Comparison of ENCODE assay signal across 8 mouse cellular contexts in the genomic region with DNA sequence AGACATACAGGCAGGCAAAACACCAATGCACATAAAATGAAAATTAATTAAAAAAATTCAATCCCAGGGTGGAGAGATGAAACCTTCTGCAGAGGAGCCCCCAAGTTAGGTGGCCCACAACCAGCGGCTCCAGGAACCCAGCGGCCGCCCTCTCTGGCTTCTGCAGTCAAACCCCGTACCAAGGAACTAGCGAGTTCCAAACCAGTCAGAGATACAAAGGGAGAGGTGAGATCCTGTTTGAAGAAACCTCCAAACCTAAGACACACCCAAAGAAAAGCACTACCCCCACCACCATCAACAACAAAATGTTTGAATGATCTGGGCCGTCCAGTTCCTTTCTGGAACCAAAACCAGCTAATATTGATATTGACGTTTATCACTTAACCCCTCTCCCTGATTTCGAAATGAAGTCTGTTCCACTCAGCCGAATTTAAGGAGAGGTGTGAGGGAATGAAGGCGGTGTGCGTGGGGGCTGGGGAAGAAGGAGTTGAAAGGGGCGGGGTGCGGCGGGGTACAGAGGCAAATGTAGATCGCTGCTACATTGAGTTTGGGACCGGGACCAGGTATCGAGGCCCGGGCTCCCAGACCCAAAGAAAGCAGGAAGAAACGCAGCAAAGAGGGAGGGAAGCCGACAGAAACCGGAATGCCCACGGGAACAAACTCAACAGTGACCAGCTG. TPM values are rescaled to one million over a fixed set of nuclear protein-coding genes. Genes with fewer than 3 reads are reported as not detected.
A peak's percentile ranks its signal among the peaks of the same experiment; 100 is the strongest.
DNase-seq lines count a peak whose midpoint lies in the region; ATAC-seq and TF ChIP-seq lines count a peak whose summit lies in the region.

No protein-coding gene starts in this region.

- DNase-seq in heart, postnatal 4 days: no peak
- peak; percentile 4 for DNase-seq in CH12.LX (ENCODE audit: extremely low read depth)
- DNase-seq in embryonic facial prominence, embryonic 11.5 days (ENCODE audit: low spot score): no peak
- DNase-seq in kidney, postnatal 0 days (ENCODE audit: low spot score): peak; percentile 15
- no peak for DNase-seq in neural tube, embryonic 11.5 days (ENCODE audit: low spot score)
- no peak for DNase-seq in adrenal gland, postnatal 36 days
- DNase-seq in Muller cell, postnatal 12 days (ENCODE audit: inconsistent ontology term): no peak

- in situ Hi-C loops in CH12.LX (cut with MboI; ENCODE audit: low pct_ligation_motif_present, low pct_unique_long_range_greater_than_20kb, low sequenced_read_pairs): no loop called here

- H3K4me3 ChIP-seq in heart, embryonic 11.5 days (ENCODE audit: low read depth, low read length): peak overlapping the region; percentile 71
- peak overlapping the region; percentile 66 to 74 (median 71) for H3K4me3 ChIP-seq in CH12.LX (replicated peaks in 1 of 3; ENCODE audit: low read depth in 2 of 3, low read length in 2 of 3, poor library complexity in 1 of 3)
- peak overlapping the region; percentile 67 for H3K4me3 ChIP-seq in embryonic facial prominence, embryonic 11.5 days (ENCODE audit: low read depth, low read length)
- H3K4me3 ChIP-seq in kidney, postnatal 0 days (replicated peaks; ENCODE audit: low read depth, low read length): peak overlapping the region; percentile 78
- H3K4me3 ChIP-seq in neural tube, embryonic 11.5 days (ENCODE audit: low read depth, low read length): peak overlapping the region; percentile 58

- no peak for TF ChIP-seq CTCF in CH12.LX (conservative IDR thresholded peaks at IDR 0.05 in 1 of 2, IDR thresholded peaks at IDR 0.05 in 1 of 2; ENCODE audit: low read depth in 2 of 2, low read length in 2 of 2)
- TF ChIP-seq CTCF in kidney, postnatal 0 days (IDR thresholded peaks at IDR 0.05; ENCODE audit: low read depth): no peak

- TF ChIP-seq RAD21 in CH12.LX (IDR thresholded peaks at IDR 0.05; ENCODE audit: low read depth, low read length): no peak

- H3K27ac ChIP-seq in heart, embryonic 11.5 days (ENCODE audit: low read depth, low read length): peak overlapping the region; percentile 74
- H3K27ac ChIP-seq in CH12.LX (ENCODE audit: insufficient read depth, low read depth): no peak overlapping the region
- no peak overlapping the region for H3K27ac ChIP-seq in embryonic facial prominence, embryonic 11.5 days (replicated peaks; ENCODE audit: low read depth, low read length)
- peak overlapping the region; percentile 85 for H3K27ac ChIP-seq in kidney, postnatal 0 days
- peak overlapping the region; percentile 45 for H3K27ac ChIP-seq in neural tube, embryonic 11.5 days (ENCODE audit: low read depth, low read length)

- dilution Hi-C loops in CH12.LX (cut with MboI; ENCODE audit: extremely low pct_ligation_motif_present, extremely low pct_unique_long_range_greater_than_20kb, low sequenced_read_pairs): no loop called here

- H3K9me3 ChIP-seq in heart, embryonic 11.5 days (replicated peaks; ENCODE audit: control insufficient read depth, low read length): no peaks in the 10 kb centered on the region
- H3K9me3 ChIP-seq in CH12.LX (replicated peaks; ENCODE audit: low read length): no peaks in the 10 kb centered on the region
- H3K9me3 ChIP-seq in embryonic facial prominence, embryonic 11.5 days (replicated peaks; ENCODE audit: control insufficient read depth, low read length): no peaks in the 10 kb centered on the region
- no peaks in the 10 kb centered on the region for H3K9me3 ChIP-seq in kidney, postnatal 0 days (replicated peaks; ENCODE audit: low read length)
- H3K9me3 ChIP-seq in neural tube, embryonic 11.5 days (ENCODE audit: control insufficient read depth, low read length): no peaks in the 10 kb centered on the region

- 6% methylated on average over 22 of the region's 22 CpGs for WGBS in heart, embryonic 11.5 days (ENCODE audit: insufficient replicate concordance)
- 12% methylated on average over 22 of the region's 22 CpGs for WGBS in embryonic facial prominence, embryonic 11.5 days
- 8% methylated on average over 22 of the region's 22 CpGs for WGBS in kidney, postnatal 0 days
- 9% methylated on average over 22 of the region's 22 CpGs for WGBS in neural tube, embryonic 11.5 days

- no peak for TF ChIP-seq EP300 in CH12.LX (IDR thresholded peaks at IDR 0.05; ENCODE audit: low read length)

- peak; percentile 15; the same call in 1 of the 2 replicates for ATAC-seq in heart, embryonic 11.5 days (replicated peaks; ENCODE audit: insufficient number of reproducible peaks, low FRiP score, low TSS enrichment)
- ATAC-seq in embryonic facial prominence, embryonic 11.5 days (replicated peaks; ENCODE audit: insufficient number of reproducible peaks, low FRiP score, low TSS enrichment, low read depth): no peak; the same call in 1 of the 2 replicates
- no peak for ATAC-seq in kidney, postnatal 0 days (replicated peaks; ENCODE audit: low FRiP score, low read depth)
- ATAC-seq in neural tube, embryonic 11.5 days (ENCODE audit: insufficient read depth, low FRiP score, low TSS enrichment): no peak; the same call in 1 of the 2 replicates

- H3K79me2 ChIP-seq in CH12.LX (replicated peaks; ENCODE audit: control insufficient read depth, extremely low read depth, insufficient read depth, poor library complexity, severe bottlenecking): no peaks in the 10 kb centered on the region

- peak overlapping the region; percentile 78 for H3K9ac ChIP-seq in heart, embryonic 11.5 days (ENCODE audit: low read depth, low read length)
- peak overlapping the region; percentile 66 for H3K9ac ChIP-seq in CH12.LX (ENCODE audit: insufficient read depth, low read depth)
- peak overlapping the region; percentile 41; the same call in 1 of the 2 replicates for H3K9ac ChIP-seq in embryonic facial prominence, embryonic 11.5 days (replicated peaks; ENCODE audit: low read length)
- peak overlapping the region; percentile 59 for H3K9ac ChIP-seq in kidney, postnatal 0 days (ENCODE audit: low read depth, low read length)
- H3K9ac ChIP-seq in neural tube, embryonic 11.5 days (ENCODE audit: low read length): peak overlapping the region; percentile 53

- no peak; the same call in 1 of the 2 replicates for TF ChIP-seq POLR2A in CH12.LX (IDR thresholded peaks at IDR 0.05; ENCODE audit: low read depth, low read length)

- no peaks in the 10 kb centered on the region for H3K27me3 ChIP-seq in heart, embryonic 11.5 days (ENCODE audit: control insufficient read depth, insufficient read depth, low read length)
- no peaks in the 10 kb centered on the region for H3K27me3 ChIP-seq in CH12.LX (replicated peaks)
- no peaks in the 10 kb centered on the region for H3K27me3 ChIP-seq in embryonic facial prominence, embryonic 11.5 days (ENCODE audit: control insufficient read depth, insufficient read depth, low read length)
- no peaks in the 10 kb centered on the region for H3K27me3 ChIP-seq in kidney, postnatal 0 days (ENCODE audit: insufficient read depth, low read length)
- no peaks in the 10 kb centered on the region for H3K27me3 ChIP-seq in neural tube, embryonic 11.5 days (ENCODE audit: control insufficient read depth, insufficient read depth, low read length)

- H3K4me2 ChIP-seq in heart, embryonic 11.5 days: peak overlapping the region; percentile 81
- H3K4me2 ChIP-seq in CH12.LX (ENCODE audit: insufficient read depth, low read depth, poor library complexity, severe bottlenecking): peak overlapping the region; percentile 69
- peak overlapping the region; percentile 47 for H3K4me2 ChIP-seq in embryonic facial prominence, embryonic 11.5 days (ENCODE audit: low read depth, low read length)
- H3K4me2 ChIP-seq in kidney, postnatal 0 days (ENCODE audit: low read length): peak overlapping the region; percentile 76
- H3K4me2 ChIP-seq in neural tube, embryonic 11.5 days (ENCODE audit: low read depth): peak overlapping the region; percentile 67

- H3K36me3 ChIP-seq in heart, embryonic 11.5 days (ENCODE audit: control insufficient read depth, insufficient read depth, low read length): no peaks in the 10 kb centered on the region
- no peaks in the 10 kb centered on the region for H3K36me3 ChIP-seq in CH12.LX (replicated peaks in 1 of 2; ENCODE audit: control insufficient read depth in 1 of 2, insufficient read depth in 1 of 2, low read length in 1 of 2)
- no peaks in the 10 kb centered on the region for H3K36me3 ChIP-seq in embryonic facial prominence, embryonic 11.5 days (replicated peaks; ENCODE audit: control insufficient read depth, insufficient read depth, low read depth, low read length)
- H3K36me3 ChIP-seq in kidney, postnatal 0 days (ENCODE audit: insufficient read depth, low read length): no peaks in the 10 kb centered on the region
- H3K36me3 ChIP-seq in neural tube, embryonic 11.5 days (ENCODE audit: control insufficient read depth, insufficient read depth, low read length): no peaks in the 10 kb centered on the region

- H3K4me1 ChIP-seq in heart, embryonic 11.5 days (ENCODE audit: control insufficient read depth, insufficient read depth, low read length): peaks cover 5% of the 10 kb centered on the region; the same call in 1 of the 2 replicates
- peaks cover 0 to 17% of the 10 kb centered on the region in 2 experiments; a peak in 2 of 4 replicates for H3K4me1 ChIP-seq in CH12.LX (ENCODE audit: control insufficient read depth in 1 of 2, insufficient read depth in 2 of 2)
- no peaks in the 10 kb centered on the region for H3K4me1 ChIP-seq in embryonic facial prominence, embryonic 11.5 days (ENCODE audit: control insufficient read depth, insufficient read depth, low read length)
- no peaks in the 10 kb centered on the region; the same call in 1 of the 2 replicates for H3K4me1 ChIP-seq in kidney, postnatal 0 days (replicated peaks; ENCODE audit: insufficient read depth, low read length)
- no peaks in the 10 kb centered on the region for H3K4me1 ChIP-seq in neural tube, embryonic 11.5 days (ENCODE audit: control insufficient read depth, insufficient read depth, low read length)

RNA-seq across cellular contexts. Expression of a gene that starts 13.1 kb away (rescaled TPM):
- not detected in 2 replicates for polyA plus RNA-seq in heart, embryonic 11.5 days (2014; fragmentation: Nextera tagmentation; extraction: Ambion mirVana)
- not detected for total RNA-seq in heart, postnatal 4 days (2021)
- total RNA-seq in CH12.LX (2012; rRNA removed): not detected in 2 replicates
- not detected in 2 replicates for total RNA-seq in CH12.LX (2014; rRNA removed)
- polyA plus RNA-seq in CH12.LX (2012; ENCODE audit: insufficient read length, low read depth): not detected in 2 replicates
- not detected in 2 replicates for polyA plus RNA-seq in embryonic facial prominence, embryonic 11.5 days (2014; fragmentation: Nextera tagmentation; extraction: Ambion mirVana)
- not detected in 2 replicates for polyA plus RNA-seq in kidney, postnatal 0 days (2015; fragmentation: Nextera tagmentation; extraction: Ambion mirVana)
- not detected in 2 replicates for polyA plus RNA-seq in neural tube, embryonic 11.5 days (2014; fragmentation: Nextera tagmentation; extraction: Ambion mirVana)
- under 1 TPM in 1 of 2 experiments, not detected in 1; 0.17 TPM for total RNA-seq in adrenal gland, postnatal 36 days (2021)

RNA-seq across cellular contexts. Expression of a gene that starts 30.4 kb away (rescaled TPM):
- polyA plus RNA-seq in heart, embryonic 11.5 days (2014; fragmentation: Nextera tagmentation; extraction: Ambion mirVana): 9.8 and 12.9 TPM in 2 replicates
- 10 to 100 TPM; 45.2 to 45.5 TPM for total RNA-seq in heart, postnatal 4 days (2021)
- total RNA-seq in CH12.LX (2012; rRNA removed): 12.8 and 14.6 TPM in 2 replicates
- 6.7 and 7.5 TPM in 2 replicates for total RNA-seq in CH12.LX (2014; rRNA removed)
- polyA plus RNA-seq in CH12.LX (2012; ENCODE audit: insufficient read length, low read depth): 9.7 and 12.7 TPM in 2 replicates
- polyA plus RNA-seq in embryonic facial prominence, embryonic 11.5 days (2014; fragmentation: Nextera tagmentation; extraction: Ambion mirVana): 14.0 and 15.8 TPM in 2 replicates
- polyA plus RNA-seq in kidney, postnatal 0 days (2015; fragmentation: Nextera tagmentation; extraction: Ambion mirVana): 9.7 and 10.0 TPM in 2 replicates
- 18.7 and 19.8 TPM in 2 replicates for polyA plus RNA-seq in neural tube, embryonic 11.5 days (2014; fragmentation: Nextera tagmentation; extraction: Ambion mirVana)
- 10 to 100 TPM; 59.1 to 62.6 TPM for total RNA-seq in adrenal gland, postnatal 36 days (2021)

Comparison
In these comparisons a context has a peak if more than half of its experiments do, and no peak if none do; other contexts are left out.
1. H3K27ac ChIP-seq: peak in heart, embryonic 11.5 days (single experiment), kidney, postnatal 0 days (single experiment) and neural tube, embryonic 11.5 days (single experiment); none in CH12.LX (single experiment) and embryonic facial prominence, embryonic 11.5 days (single experiment).
2. DNase-seq: peak in CH12.LX (single experiment) and kidney, postnatal 0 days (single experiment); none in heart, postnatal 4 days (single experiment), embryonic facial prominence, embryonic 11.5 days (single experiment), neural tube, embryonic 11.5 days (single experiment), adrenal gland, postnatal 36 days (0 of 2) and Muller cell, postnatal 12 days (single experiment).
3. Peak in every context shown above with its lines, with median percentiles within 50 percentile points of each other: H3K4me2 ChIP-seq, H3K4me3 ChIP-seq and H3K9ac ChIP-seq.